Mouse (Mus musculus) hindbrain, embryonic 11.5 days (tissue): ENCODE data around the gene Fcho1. TPM values are rescaled to one million over a fixed set of nuclear protein-coding genes. Genes with fewer than 3 reads are reported as not detected.
"Not testable (repeated sequence)": the region's sequence is repeated elsewhere in the genome, so short reads cannot be mapped to it uniquely, and the experiment has no call there.

Source experiments
- ATAC-seq: fragments of 200-750 bp; cut with Nextera tagmentation; 2 replicates; pipeline ENCODE4 v1.8.0; 2017; ENCODE audit warnings: mild to moderate bottlenecking, moderate TSS enrichment, moderate library complexity; ENCODE audit not compliant: low FRiP score
- DNase-seq: peaks from one replicate; pipeline ENCODE4 v3.0.0-alpha.2; 2015; ENCODE audit warnings: low spot score
- H3K27ac ChIP-seq: fragments of 300-500 bp; sonication (generic); 2 replicates; pipeline ENCODE4 v1.5.1; 2014; ENCODE audit warnings: mild to moderate bottlenecking, low read depth, low read length
- H3K27me3 ChIP-seq: fragments of 300-500 bp; sonication (generic); 2 replicates; pipeline ENCODE4 v1.6.1; 2014; ENCODE audit warnings: mild to moderate bottlenecking, low read length, moderate library complexity, mixed read lengths; ENCODE audit not compliant: control insufficient read depth, insufficient read depth
- H3K36me3 ChIP-seq: fragments of 300-500 bp; sonication (generic); 2 replicates; pipeline ENCODE4 v1.6.1; 2014; ENCODE audit warnings: mild to moderate bottlenecking, low read length, moderate library complexity, mixed read lengths; ENCODE audit not compliant: control insufficient read depth, insufficient read depth
- H3K4me1 ChIP-seq: fragments of 300-500 bp; sonication (generic); replicated peaks from 2 replicates; pipeline ENCODE4 v1.6.1; 2014; ENCODE audit warnings: low read length, mixed read lengths; ENCODE audit not compliant: control insufficient read depth, insufficient read depth
- H3K4me2 ChIP-seq: fragments of 300-500 bp; sonication (generic); replicated peaks from 2 replicates; pipeline ENCODE4 v1.6.1; 2014; ENCODE audit warnings: mild to moderate bottlenecking, low read depth, low read length
- H3K4me3 ChIP-seq: fragments of 300-500 bp; sonication (generic); 2 replicates; pipeline ENCODE4 v1.5.1; 2014; ENCODE audit warnings: low read depth, low read length
- H3K9ac ChIP-seq: fragments of 300-500 bp; sonication (generic); 2 replicates; pipeline ENCODE4 v1.6.1; 2014; ENCODE audit warnings: low read depth, low read length
- H3K9me3 ChIP-seq: fragments of 300-500 bp; sonication (generic); 2 replicates; pipeline ENCODE4 v1.6.1; 2016; ENCODE audit warnings: low read length; ENCODE audit not compliant: control insufficient read depth
- WGBS: fragments of 180-500 bp; shearing (Covaris S2); extraction: QIAGEN DNeasy Blood & Tissue Kit; methylation state at CpG from one replicate; pipeline ENCODE4 v1.1.7; 2014; 5-methylcytosine and 5-hydroxymethylcytosine counted together
- polyA plus RNA-seq: library from polyadenylated mRNA; unstranded; fragments of >200 nt; fragmentation: Nextera tagmentation; extraction: Ambion mirVana; gene quantifications from 2 replicates; pipeline ENCODE4 v1.2.1, GENCODE M21; 2014

The Fcho1 gene
- polyA plus RNA-seq, 1 experiment from 2014 or later = 15.0 TPM

GRCm38 (mm10) chr8:71695456-71695855, 30.1 kb downstream of the Fcho1 start:
- H3K9me3 ChIP-seq, H3K36me3 ChIP-seq, H3K9ac ChIP-seq, ATAC-seq, H3K27ac ChIP-seq, H3K4me2 ChIP-seq, H3K4me1 ChIP-seq, DNase-seq, H3K4me3 ChIP-seq: not testable (repeated sequence)
- peaks cover 73% of the 10 kb centered on the region for H3K27me3 ChIP-seq
- 64% methylated on average over 12 of the region's 12 CpGs for WGBS

DNA sequence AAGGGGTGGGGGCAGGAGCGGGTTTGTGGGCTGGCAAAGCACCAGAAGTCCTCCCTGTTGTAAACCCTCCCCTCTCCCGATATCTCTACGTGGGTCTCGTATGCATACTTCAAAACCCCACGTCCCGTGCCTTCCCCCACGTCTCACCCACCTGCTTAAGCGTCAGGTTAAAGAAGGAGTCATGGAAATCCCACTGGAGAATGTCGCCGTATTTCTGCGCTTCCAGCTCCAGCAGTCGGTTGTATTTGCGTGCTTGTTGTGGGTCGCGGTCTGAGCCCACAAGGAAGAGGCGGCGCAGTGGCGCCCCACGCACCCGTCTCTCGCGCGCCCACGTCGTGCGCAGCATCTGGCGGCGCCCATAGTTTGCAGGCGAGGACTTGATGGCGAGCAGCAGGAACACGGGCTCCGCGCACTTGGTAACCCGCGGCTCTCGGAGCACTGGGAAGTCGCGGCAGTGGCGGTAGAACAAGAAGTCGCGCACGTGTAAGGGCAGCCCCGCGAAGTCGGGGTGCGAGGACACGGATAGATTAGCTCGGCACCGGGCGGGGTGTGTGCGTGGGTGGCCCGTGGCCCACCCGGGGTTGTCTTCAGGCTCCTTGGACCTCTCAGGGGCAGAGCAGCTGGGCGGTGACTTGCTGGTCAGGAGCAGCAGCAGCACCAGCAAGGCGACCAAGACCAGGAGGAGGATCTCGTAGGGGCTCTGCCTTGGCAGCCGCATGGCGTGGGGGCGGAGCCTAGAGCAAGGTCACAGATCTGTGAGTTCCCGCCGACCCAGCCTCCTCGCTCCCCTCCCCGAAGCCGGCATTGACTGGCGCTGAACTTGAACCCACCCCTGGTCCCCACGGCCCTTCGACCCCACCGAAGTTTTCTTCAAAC, 32.1 kb downstream of the Fcho1 start:
- peak overlapping the region; percentile 8; the same call in 1 of the 2 replicates for H3K4me3 ChIP-seq
- peaks cover 6% of the 10 kb centered on the region; the same call in 1 of the 2 replicates for H3K4me1 ChIP-seq
- no peak overlapping the region for H3K27ac ChIP-seq
- DNase-seq (peak; percentile 43), ATAC-seq (no peak)
- peaks cover 81% of the 10 kb centered on the region for H3K27me3 ChIP-seq
- no peak overlapping the region for H3K9ac ChIP-seq
- H3K4me2 ChIP-seq = no peak overlapping the region
- no peaks in the 10 kb centered on the region for H3K9me3 ChIP-seq
- WGBS = 11% methylated on average over 68 of the region's 68 CpGs
- H3K36me3 ChIP-seq = no peaks in the 10 kb centered on the region

- Histone ChIP-seq H3K9ac (no peak overlapping the region), H3K36me3 (no peaks in the 10 kb centered on the region), H3K4me2 (no peak overlapping the region), H3K27me3 (peaks cover 88% of the 10 kb centered on the region), H3K4me1 (peaks cover 6% of the 10 kb centered on the region; the same call in 1 of the 2 replicates), H3K9me3 (no peaks in the 10 kb centered on the region), H3K4me3 (no peak overlapping the region; the same call in 1 of the 2 replicates), H3K27ac (no peak overlapping the region)
- WGBS = 5% methylated on average over 30 of the region's 30 CpGs
- no peak for ATAC-seq
- DNase-seq = no peak
These were observed 33.0 kb downstream of the Fcho1 start for GRCm38 (mm10) chr8:71692509-71692908.

- ATAC-seq = no peak
- no peak within 1 kb of the TSS for H3K4me3 ChIP-seq
- H3K4me2 ChIP-seq = no peak within 1 kb of the TSS
- H3K9me3 ChIP-seq = no peaks in the 10 kb centered on the region
- DNase-seq = no peak
- H3K9ac ChIP-seq = no peak within 1 kb of the TSS
- H3K27ac ChIP-seq = no peak within 1 kb of the TSS
- no peaks in the 10 kb centered on the region for H3K36me3 ChIP-seq
- H3K27me3 ChIP-seq = peaks cover 100% of the 10 kb centered on the region
- peaks cover 6% of the 10 kb centered on the region; the same call in 1 of the 2 replicates for H3K4me1 ChIP-seq
- WGBS = 7% methylated on average over 33 of the region's 33 CpGs
These were observed 36.5 kb downstream of the Fcho1 start, which contains the start of gene Insl3 for GRCm38 (mm10) chr8:71689028-71689427. Insl3 (plus strand) TSS chr8:71689214.

- no peak overlapping the region for H3K4me2 ChIP-seq
- H3K9ac ChIP-seq = no peak overlapping the region
- H3K4me1 ChIP-seq = 0 out of 2 replicates have a peak, but pooled peaks cover 3% of the 10 kb centered on the region
- H3K9me3 ChIP-seq = no peaks in the 10 kb centered on the region
- 2% methylated on average over 8 of the region's 8 CpGs for whole genome bisulfite sequencing
- H3K27ac ChIP-seq = no peak overlapping the region
- H3K27me3 ChIP-seq = peaks cover 100% of the 10 kb centered on the region
- DNase-seq (no peak), ATAC-seq (no peak)
- no peaks in the 10 kb centered on the region for H3K36me3 ChIP-seq
- peak overlapping the region; percentile 1; the same call in 1 of the 2 replicates for H3K4me3 ChIP-seq
These were observed 37.9 kb downstream of the Fcho1 start for GRCm38 (mm10) chr8:71687616-71688015.

DNA sequence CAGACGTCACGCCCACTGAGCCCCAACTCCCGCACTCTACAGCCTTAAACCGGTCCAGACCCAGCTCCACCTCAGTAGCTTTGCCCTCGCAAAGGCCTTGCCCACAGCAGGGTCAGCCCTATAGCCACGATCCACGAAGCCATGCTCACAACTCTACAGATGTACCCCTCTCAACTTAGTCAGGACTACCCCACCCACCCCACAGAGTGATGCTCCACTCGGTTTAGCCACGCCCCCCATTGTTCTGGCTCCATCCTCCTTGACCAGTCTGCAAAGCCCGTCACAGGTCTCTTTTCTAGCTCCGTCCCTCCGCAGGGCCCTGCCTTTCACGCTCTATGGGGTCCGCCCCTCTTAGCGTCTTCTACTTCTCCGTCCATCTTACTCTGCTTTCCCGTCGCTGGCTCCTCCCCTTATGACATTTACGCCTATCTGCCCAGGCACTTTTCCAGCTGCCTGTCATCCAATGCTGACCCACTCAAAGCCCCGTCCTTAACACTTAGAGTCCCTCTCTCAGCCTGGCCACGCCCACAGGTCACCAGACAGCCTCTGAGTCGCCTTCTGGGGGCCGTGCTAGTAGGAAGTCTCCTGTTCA, 39.3 kb downstream of the Fcho1 start:
- H3K9ac ChIP-seq = no peak overlapping the region
- peak overlapping the region; percentile 11; the same call in 1 of the 2 replicates for H3K4me2 ChIP-seq
- H3K36me3 ChIP-seq = no peaks in the 10 kb centered on the region
- 2% methylated on average over 23 of the region's 23 CpGs for WGBS
- ATAC-seq = peak; percentile 55
- H3K27me3 ChIP-seq = peaks cover 100% of the 10 kb centered on the region
- no peak overlapping the region for H3K27ac ChIP-seq
- H3K9me3 ChIP-seq = no peaks in the 10 kb centered on the region
- H3K4me1 ChIP-seq = 0 out of 2 replicates have a peak, but pooled peaks cover 3% of the 10 kb centered on the region
- H3K4me3 ChIP-seq = peak overlapping the region; percentile 19
- peak; percentile 50 for DNase-seq

- Histone ChIP-seq H3K27ac (no peak overlapping the region), H3K27me3 (peaks cover 100% of the 10 kb centered on the region), H3K9me3 (no peaks in the 10 kb centered on the region), H3K9ac (no peak overlapping the region), H3K4me2 (peak overlapping the region; percentile 31), H3K36me3 (no peaks in the 10 kb centered on the region), H3K4me3 (peak overlapping the region; percentile 19), H3K4me1 (0 out of 2 replicates have a peak, but pooled peaks cover 3% of the 10 kb centered on the region)
- WGBS = 3% methylated on average over 29 of the region's 29 CpGs
- DNase-seq = peak; percentile 46
- peak; percentile 8; the same call in 1 of the 2 replicates for ATAC-seq
These were observed 39.9 kb downstream of the Fcho1 start for GRCm38 (mm10) chr8:71685573-71685972.

DNA sequence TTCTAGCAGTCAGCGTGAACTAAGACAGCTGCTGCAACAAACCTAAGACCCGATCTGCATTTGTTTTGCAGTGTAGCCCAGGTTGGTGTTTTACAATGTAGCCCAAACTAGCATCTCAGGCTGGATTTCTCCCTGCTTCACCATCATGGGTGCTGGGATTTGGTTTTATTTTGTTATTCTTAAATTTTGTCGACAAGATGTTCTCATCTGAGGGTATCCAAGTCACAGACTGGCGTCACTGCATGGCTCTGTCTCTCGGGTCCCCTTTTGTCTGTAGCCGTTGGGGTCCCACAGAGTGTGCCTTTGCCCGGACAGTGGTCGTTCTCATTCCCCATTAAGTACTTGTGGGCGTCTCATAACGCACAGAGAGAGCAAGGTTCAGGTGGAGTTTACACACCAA, 40.8 kb downstream of the Fcho1 start:
- Histone ChIP-seq H3K9ac (no peak overlapping the region), H3K4me2 (no peak overlapping the region), H3K36me3 (no peaks in the 10 kb centered on the region), H3K4me1 (0 out of 2 replicates have a peak, but pooled peaks cover 3% of the 10 kb centered on the region), H3K4me3 (no peak overlapping the region), H3K27me3 (peaks cover 100% of the 10 kb centered on the region), H3K9me3 (no peaks in the 10 kb centered on the region), H3K27ac (no peak overlapping the region)
- DNase-seq = no peak
- 22% methylated on average over 10 of the region's 10 CpGs for WGBS
- no peak for ATAC-seq
